Mouse (Mus musculus) kidney, postnatal 0 days (tissue): Measurements from ENCODE around the gene Kng2. TPM values are rescaled to one million over a fixed set of nuclear protein-coding genes. Genes with fewer than 3 reads are reported as not detected.
"Not testable (repeated sequence)": the region's sequence is repeated elsewhere in the genome, so short reads cannot be mapped to it uniquely, and the experiment has no call there.

Source experiments
- ATAC-seq: fragments of 200-750 bp; cut with Nextera tagmentation; replicated peaks from 2 replicates; pipeline ENCODE4 v1.8.0; 2017; ENCODE audit warnings: low read depth, moderate number of reproducible peaks, moderate TSS enrichment, moderate library complexity; ENCODE audit not compliant: low FRiP score
- DNase-seq: peaks from one replicate; pipeline ENCODE4 v3.0.0-alpha.2; 2016; ENCODE audit warnings: low spot score
- H3K27ac ChIP-seq: fragments of 300-500 bp; sonication (generic); 2 replicates; pipeline ENCODE4 v1.5.1; 2014; ENCODE audit warnings: mild to moderate bottlenecking
- H3K27me3 ChIP-seq: fragments of 300-500 bp; sonication (generic); 2 replicates; pipeline ENCODE4 v1.6.1; 2014; ENCODE audit warnings: low read length, mixed read lengths; ENCODE audit not compliant: insufficient read depth
- H3K36me3 ChIP-seq: fragments of 300-500 bp; sonication (generic); 2 replicates; pipeline ENCODE4 v1.6.1; 2014; ENCODE audit warnings: low read length, mixed read lengths; ENCODE audit not compliant: insufficient read depth
- H3K4me1 ChIP-seq: fragments of 300-500 bp; sonication (generic); replicated peaks from 2 replicates; pipeline ENCODE4 v1.6.1; 2014; ENCODE audit warnings: antibody characterized with exemption, low read length, mixed read lengths; ENCODE audit not compliant: insufficient read depth
- H3K4me2 ChIP-seq: fragments of 300-500 bp; sonication (generic); 2 replicates; pipeline ENCODE4 v1.6.1; 2014; ENCODE audit warnings: mild to moderate bottlenecking, low read length, moderate library complexity, mixed read lengths
- H3K4me3 ChIP-seq: fragments of 300-500 bp; sonication (generic); replicated peaks from 2 replicates; pipeline ENCODE4 v1.5.1; 2014; ENCODE audit warnings: low read depth, low read length
- H3K9ac ChIP-seq: fragments of 300-500 bp; sonication (generic); 2 replicates; pipeline ENCODE4 v1.6.1; 2014; ENCODE audit warnings: low read depth, low read length
- H3K9me3 ChIP-seq: fragments of 300-500 bp; sonication (generic); replicated peaks from 2 replicates; pipeline ENCODE4 v1.6.1; 2016; ENCODE audit warnings: low read length, inconsistent platforms, mixed read lengths
- CTCF ChIP-seq: IDR thresholded peaks from 2 replicates; pipeline ENCODE4 v1.5.1; 2016; ENCODE audit warnings: antibody characterized with exemption, low read depth, mild to moderate bottlenecking, moderate library complexity
- WGBS: fragments of 180-500 bp; shearing (Covaris S2); extraction: QIAGEN DNeasy Blood & Tissue Kit; methylation state at CpG from one replicate; pipeline ENCODE4 v1.1.7; 2014; 5-methylcytosine and 5-hydroxymethylcytosine counted together
- polyA plus RNA-seq: library from polyadenylated mRNA; unstranded; fragments of >200 nt; fragmentation: Nextera tagmentation; extraction: Ambion mirVana; gene quantifications from 2 replicates; pipeline ENCODE4 v1.2.1, GENCODE M21; 2015

Gene Kng2
- polyA plus RNA-seq, 1 experiment from 2014 or later: 183 TPM

GRCm38 (mm10) chr16:23025111-23025510, 4.2 kb downstream of the Kng2 start:
- no peaks in the 10 kb centered on the region for H3K36me3 ChIP-seq
- H3K4me1 ChIP-seq: peaks cover 8% of the 10 kb centered on the region; the same call in 1 of the 2 replicates
- H3K9ac ChIP-seq: no peak overlapping the region
- no peak for TF ChIP-seq CTCF
- ATAC-seq (peak; percentile 70), DNase-seq (peak; percentile 31)
- peak overlapping the region; percentile 79 for H3K27ac ChIP-seq
- no peaks in the 10 kb centered on the region for H3K9me3 ChIP-seq
- H3K4me3 ChIP-seq: no peak overlapping the region
- 33% methylated on average over 6 of the region's 6 CpGs for whole genome bisulfite sequencing
- H3K4me2 ChIP-seq: no peak overlapping the region
- H3K27me3 ChIP-seq: no peaks in the 10 kb centered on the region

DNA sequence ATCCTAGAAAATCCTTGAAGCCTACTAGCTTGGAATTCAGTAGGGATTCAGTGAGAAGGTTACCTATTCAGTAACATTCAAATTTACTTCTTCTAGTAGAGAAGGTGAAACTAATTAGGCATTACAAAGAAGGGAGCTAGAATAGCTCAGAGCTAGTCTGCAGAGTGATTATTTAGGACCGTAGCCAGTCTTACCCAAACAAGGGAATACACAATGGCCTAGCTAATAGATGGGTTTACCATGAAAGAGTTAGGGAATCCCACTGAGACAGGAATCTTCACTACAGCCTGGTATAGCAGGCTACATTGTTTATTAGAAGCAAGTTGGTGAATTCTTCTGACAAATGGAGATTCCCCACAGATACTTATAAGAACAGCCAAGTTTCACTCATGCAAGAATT, 8.7 kb downstream of the Kng2 start:
- H3K4me2 ChIP-seq, DNase-seq, H3K27ac ChIP-seq, ATAC-seq, H3K9ac ChIP-seq, H3K4me3 ChIP-seq, H3K4me1 ChIP-seq, H3K27me3 ChIP-seq, H3K9me3 ChIP-seq, H3K36me3 ChIP-seq: not testable (repeated sequence)
- WGBS: 62% methylated on average over 1 of the region's 1 CpGs

DNA sequence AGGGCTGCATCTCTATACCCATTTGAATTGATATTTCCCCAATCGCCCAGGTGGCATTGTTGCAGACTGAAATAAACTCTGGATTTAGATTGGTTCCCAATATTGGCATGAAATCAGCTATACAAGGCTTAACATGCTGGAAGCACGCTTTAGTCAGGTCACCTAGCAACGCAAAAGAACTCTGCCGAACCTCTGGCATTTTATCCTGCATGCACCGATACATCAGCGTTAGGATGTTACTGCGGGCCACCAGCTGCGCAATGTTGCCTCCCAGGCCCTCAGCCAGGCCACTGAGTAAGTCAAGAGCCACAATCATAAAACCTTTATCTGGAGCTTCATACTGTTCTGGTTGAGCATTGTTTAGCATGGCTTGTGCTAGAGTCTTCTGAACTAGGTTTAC, 14.6 kb downstream of the Kng2 start:
- WGBS: 89% methylated on average over 8 of the region's 8 CpGs

DNA sequence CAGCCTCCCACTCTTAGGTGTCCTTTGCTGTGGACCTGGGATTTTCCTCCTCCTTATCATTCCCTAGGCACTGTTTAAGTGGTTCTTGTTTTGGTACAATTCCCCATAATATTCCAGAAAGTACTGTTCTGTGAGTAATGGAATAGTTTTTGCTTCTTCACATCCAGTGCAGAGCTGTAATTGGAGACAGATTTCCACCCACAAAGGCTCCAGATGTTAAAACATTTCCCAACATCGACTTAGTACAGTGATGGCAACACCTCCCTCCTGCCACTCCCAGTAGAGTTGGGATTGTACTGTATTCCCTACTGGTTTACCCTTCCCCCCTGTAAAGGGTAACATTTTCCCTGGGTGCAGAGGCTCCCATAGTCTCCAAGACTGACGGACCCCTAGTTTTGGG, 15.5 kb downstream of the Kng2 start:
- not testable (repeated sequence) for H3K4me2 ChIP-seq, H3K4me1 ChIP-seq, H3K9me3 ChIP-seq, DNase-seq, H3K27me3 ChIP-seq, H3K36me3 ChIP-seq, H3K27ac ChIP-seq, H3K9ac ChIP-seq, ATAC-seq, H3K4me3 ChIP-seq
- WGBS: 51% methylated on average over 2 of the region's 2 CpGs

More for the DNA sequence above, 14.6 kb downstream of the Kng2 start:
- H3K4me1 ChIP-seq, H3K9ac ChIP-seq, H3K27me3 ChIP-seq, H3K36me3 ChIP-seq, ATAC-seq, H3K4me3 ChIP-seq, DNase-seq, H3K4me2 ChIP-seq, H3K27ac ChIP-seq, H3K9me3 ChIP-seq: not testable (repeated sequence)

- 66% methylated on average over 3 of the region's 3 CpGs for WGBS
- not testable (repeated sequence) for H3K4me3 ChIP-seq, ATAC-seq, H3K4me2 ChIP-seq, DNase-seq, H3K27ac ChIP-seq, H3K9me3 ChIP-seq, H3K27me3 ChIP-seq, H3K36me3 ChIP-seq, H3K4me1 ChIP-seq, H3K9ac ChIP-seq
These were observed 32.3 kb downstream of the Kng2 start for GRCm38 (mm10) chr16:22996951-22997350.

- H3K36me3 ChIP-seq: no peaks in the 10 kb centered on the region
These were observed 61.8 kb downstream of the Kng2 start for GRCm38 (mm10) chr16:22967383-22968030.

GRCm38 (mm10) chr16:22963293-22963692, 66.0 kb downstream of the Kng2 start:
- no peak for ATAC-seq
- Histone ChIP-seq H3K9me3 (no peaks in the 10 kb centered on the region), H3K27me3 (no peaks in the 10 kb centered on the region), H3K9ac (no peak overlapping the region), H3K4me3 (no peak overlapping the region), H3K27ac (no peak overlapping the region), H3K36me3 (no peaks in the 10 kb centered on the region), H3K4me1 (no peaks in the 10 kb centered on the region), H3K4me2 (no peak overlapping the region)
- DNase-seq: no peak
- no peak for TF ChIP-seq CTCF

More at GRCm38 (mm10) chr16:22967383-22968030, 61.8 kb downstream of the Kng2 start:
- no peaks in the 10 kb centered on the region for H3K4me1 ChIP-seq
- DNase-seq (no peak), ATAC-seq (no peak)
- H3K4me2 ChIP-seq: no peak overlapping the region
- H3K27me3 ChIP-seq: no peaks in the 10 kb centered on the region
- 72% methylated on average over 1 of the region's 1 CpGs for WGBS
- no peak overlapping the region for H3K4me3 ChIP-seq
- no peaks in the 10 kb centered on the region for H3K9me3 ChIP-seq
- no peak overlapping the region for H3K9ac ChIP-seq
- no peak overlapping the region for H3K27ac ChIP-seq
- TF ChIP-seq CTCF: no peak
